Mouse (Mus musculus): Measurements from ENCODE around the gene Gm49395. TPM values are rescaled to one million over a fixed set of nuclear protein-coding genes. Genes with fewer than 3 reads are reported as not detected.

The Gm49395 gene
- polyA plus RNA-seq, 1 experiment from 2014 or later, result 2.2 TPM

GRCm38 (mm10) chr13:115072386-115072785, 29.3 kb downstream of the Gm49395 start:
- ChIA-PET CTCF (interaction anchor here (1.0 to 1.6 kb wide), 3 partner anchors 9 to 141 kb away, joined by 3 to 4 read pairs (median 4); no protein-coding TSS in a partner anchor), POLR2A (interaction anchor here (1.2 kb wide), 1 partner anchor 10 kb away, joined by 6 read pairs; no protein-coding TSS in a partner anchor)
- DNase-seq (ENCODE audit: low read depth, low spot score) (no peak), ATAC-seq (no peak)
- TF ChIP-seq CTCF (IDR thresholded peaks at IDR 0.05), result no peak
- no peaks in the 10 kb centered on the region for H3K27me3 ChIP-seq
- in situ Hi-C loops (cut with MboI; ENCODE audit: low pct_unique_long_range_greater_than_20kb), result no loop called here

GRCm38 (mm10) chr13:115071431-115071830, 30.3 kb downstream of the Gm49395 start:
- no peak for DNase-seq (ENCODE audit: low read depth, low spot score)
- ChIA-PET CTCF (interaction anchor here (1.0 to 1.6 kb wide), 2 partner anchors 8 to 11 kb away, joined by 3 to 4 read pairs; no protein-coding TSS in a partner anchor), POLR2A (interaction anchor here (0.5 kb wide), 1 partner anchor 20 kb away, joined by 3 read pairs; no protein-coding TSS in a partner anchor)
- no peaks in the 10 kb centered on the region for H3K27me3 ChIP-seq
- TF ChIP-seq CTCF (IDR thresholded peaks at IDR 0.05), result no peak
- in situ Hi-C loops (cut with MboI; ENCODE audit: low pct_unique_long_range_greater_than_20kb), result no loop called here
- no peak for ATAC-seq

- TF ChIP-seq CTCF (IDR thresholded peaks at IDR 0.05), result no peak
- in situ Hi-C loops (cut with MboI; ENCODE audit: low pct_unique_long_range_greater_than_20kb), result no loop called here
- H3K27me3 ChIP-seq, result no peaks in the 10 kb centered on the region
- DNase-seq (ENCODE audit: low read depth, low spot score) (no peak), ATAC-seq (peak; percentile 65)
- CTCF ChIA-PET, result interaction anchor here (2.0 kb wide), 1 partner anchor 15 kb away, joined by 7 read pairs; no protein-coding TSS in a partner anchor
- POLR2A ChIA-PET, result interaction anchor here (1.7 kb wide), 1 partner anchor 11 kb away, joined by 4 read pairs; no protein-coding TSS in a partner anchor
These were observed 33.8 kb downstream of the Gm49395 start for GRCm38 (mm10) chr13:115067968-115068330.

- H3K27me3 ChIP-seq, result no peaks in the 10 kb centered on the region
- ATAC-seq (peak; percentile 39), DNase-seq (ENCODE audit: low read depth, low spot score) (no peak)
- in situ Hi-C loops (cut with MboI; ENCODE audit: low pct_unique_long_range_greater_than_20kb), result no loop called here
- POLR2A ChIA-PET, result no interaction called here
- TF ChIP-seq CTCF (IDR thresholded peaks at IDR 0.05), result no peak
- CTCF ChIA-PET, result no interaction called here
These were observed 34.3 kb downstream of the Gm49395 start for GRCm38 (mm10) chr13:115067324-115067967.

GRCm38 (mm10) chr13:115057555-115057954, 44.2 kb downstream of the Gm49395 start:
- ATAC-seq (no peak), DNase-seq (ENCODE audit: low read depth, low spot score) (no peak)
- CTCF ChIA-PET, result interaction anchor here (1.6 to 2.3 kb wide), 3 partner anchors 12 to 22 kb away, joined by 4 to 6 read pairs (median 4); no protein-coding TSS in a partner anchor
- in situ Hi-C loops (cut with MboI; ENCODE audit: low pct_unique_long_range_greater_than_20kb), result no loop called here
- H3K27me3 ChIP-seq, result no peaks in the 10 kb centered on the region
- TF ChIP-seq CTCF (IDR thresholded peaks at IDR 0.05), result no peak
- POLR2A ChIA-PET, result interaction anchor here (0.6 kb wide), 1 partner anchor 59 kb away, joined by 4 read pairs; no protein-coding TSS in a partner anchor

GRCm38 (mm10) chr13:115054783-115055182, 46.9 kb downstream of the Gm49395 start:
- TF ChIP-seq CTCF (IDR thresholded peaks at IDR 0.05), result no peak
- ChIA-PET CTCF (no interaction called here), POLR2A (no interaction called here)
- no peak for DNase-seq (ENCODE audit: low read depth, low spot score)
- H3K27me3 ChIP-seq, result no peaks in the 10 kb centered on the region
- no peak for ATAC-seq
- in situ Hi-C loops (cut with MboI; ENCODE audit: low pct_unique_long_range_greater_than_20kb), result no loop called here

GRCm38 (mm10) chr13:115052568-115052967, 49.2 kb downstream of the Gm49395 start:
- no peaks in the 10 kb centered on the region for H3K27me3 ChIP-seq
- no peak for ATAC-seq
- no peak for DNase-seq (ENCODE audit: low read depth, low spot score)
- in situ Hi-C loops (cut with MboI; ENCODE audit: low pct_unique_long_range_greater_than_20kb), result no loop called here
- ChIA-PET CTCF (no interaction called here), POLR2A (no interaction called here)
- TF ChIP-seq CTCF (IDR thresholded peaks at IDR 0.05), result no peak

GRCm38 (mm10) chr13:115050660-115051559, 50.8 kb downstream of the Gm49395 start:
- DNase-seq (ENCODE audit: low read depth, low spot score), result no peak
- in situ Hi-C loops (cut with MboI; ENCODE audit: low pct_unique_long_range_greater_than_20kb), result no loop called here
- no peak for ATAC-seq
- TF ChIP-seq CTCF (IDR thresholded peaks at IDR 0.05), result no peak
- ChIA-PET POLR2A (no interaction called here), CTCF (no interaction called here)
- H3K27me3 ChIP-seq, result no peaks in the 10 kb centered on the region

- DNase-seq (ENCODE audit: low read depth, low spot score) (no peak), ATAC-seq (no peak)
- ChIA-PET POLR2A (no interaction called here), CTCF (interaction anchor here (1.8 kb wide), 1 partner anchor 10 kb away, joined by 4 read pairs; no protein-coding TSS in a partner anchor)
- no peak for TF ChIP-seq CTCF (IDR thresholded peaks at IDR 0.05)
- H3K27me3 ChIP-seq, result no peaks in the 10 kb centered on the region
- in situ Hi-C loops (cut with MboI; ENCODE audit: low pct_unique_long_range_greater_than_20kb), result no loop called here
These were observed 59.1 kb downstream of the Gm49395 start for GRCm38 (mm10) chr13:115042652-115043051.

- ChIA-PET CTCF (interaction anchor here (0.8 to 1.6 kb wide), 5 partner anchors 10 to 198 kb away, joined by 3 to 5 read pairs (median 3); no protein-coding TSS in a partner anchor), POLR2A (interaction anchor here (0.7 kb wide), 1 partner anchor 31 kb away, joined by 3 read pairs; no protein-coding TSS in a partner anchor)
- TF ChIP-seq CTCF (IDR thresholded peaks at IDR 0.05), result no peak
- in situ Hi-C loops (cut with MboI; ENCODE audit: low pct_unique_long_range_greater_than_20kb), result loop anchor here (10.0 kb wide), 1 partner anchor 57 kb away; the partner anchor contains the start of gene Pelo
- ATAC-seq (peak; percentile 67), DNase-seq (ENCODE audit: low read depth, low spot score) (peak; percentile 66)
- no peaks in the 10 kb centered on the region for H3K27me3 ChIP-seq
These were observed 64.4 kb downstream of the Gm49395 start for GRCm38 (mm10) chr13:115037304-115037703.
